Mouse (Mus musculus) kidney, adult 2 months (tissue): ENCODE results near the gene Nod1.

ENCODE experiments used
- CTCF ChIP-seq: fragments of 200-500 bp; conservative IDR thresholded peaks from 2 replicates; pipeline ENCODE4 v1.5.1; 2011; ENCODE audit warnings: low read depth, mild to moderate bottlenecking, control low read depth, low read length, moderate library complexity, mixed read lengths; ENCODE audit not compliant: insufficient read depth, insufficient read length
- POLR2A ChIP-seq: fragments of 200-500 bp; IDR thresholded peaks from one replicate; pipeline ENCODE4 v1.6.1; 2011; ENCODE audit warnings: low read depth, low read length, control low read depth

DNA sequence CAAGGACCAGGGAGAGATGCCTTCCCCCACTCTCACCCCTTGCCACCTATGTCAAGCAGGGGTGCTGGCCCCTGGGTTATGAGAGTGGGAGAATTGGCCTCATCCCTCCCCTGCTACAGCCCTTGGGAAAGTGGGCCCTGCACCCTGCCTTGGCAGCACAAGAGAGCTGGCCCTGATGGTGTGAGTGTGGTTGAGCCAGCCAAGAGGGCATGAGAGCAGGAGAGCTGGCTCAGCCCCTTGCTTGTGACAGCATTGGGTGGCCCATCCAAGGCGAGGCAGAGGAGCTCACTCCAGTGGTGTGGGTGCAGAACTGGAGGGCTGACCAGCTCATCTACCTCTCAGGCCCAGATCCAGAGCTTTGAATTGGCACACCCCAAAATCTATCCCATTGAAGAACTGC, 3.2 kb upstream of the Nod1 start:
- TF ChIP-seq CTCF (no peak), POLR2A (no peak)
